Mouse (Mus musculus): ENCODE measurements around the gene 4930578G10Rik. TPM values are rescaled to one million over a fixed set of nuclear protein-coding genes. Genes with fewer than 3 reads are reported as not detected.

4930578G10Rik gene
- polyA plus RNA-seq, 1 experiment from 2014 or later, result 0.55 TPM

DNA sequence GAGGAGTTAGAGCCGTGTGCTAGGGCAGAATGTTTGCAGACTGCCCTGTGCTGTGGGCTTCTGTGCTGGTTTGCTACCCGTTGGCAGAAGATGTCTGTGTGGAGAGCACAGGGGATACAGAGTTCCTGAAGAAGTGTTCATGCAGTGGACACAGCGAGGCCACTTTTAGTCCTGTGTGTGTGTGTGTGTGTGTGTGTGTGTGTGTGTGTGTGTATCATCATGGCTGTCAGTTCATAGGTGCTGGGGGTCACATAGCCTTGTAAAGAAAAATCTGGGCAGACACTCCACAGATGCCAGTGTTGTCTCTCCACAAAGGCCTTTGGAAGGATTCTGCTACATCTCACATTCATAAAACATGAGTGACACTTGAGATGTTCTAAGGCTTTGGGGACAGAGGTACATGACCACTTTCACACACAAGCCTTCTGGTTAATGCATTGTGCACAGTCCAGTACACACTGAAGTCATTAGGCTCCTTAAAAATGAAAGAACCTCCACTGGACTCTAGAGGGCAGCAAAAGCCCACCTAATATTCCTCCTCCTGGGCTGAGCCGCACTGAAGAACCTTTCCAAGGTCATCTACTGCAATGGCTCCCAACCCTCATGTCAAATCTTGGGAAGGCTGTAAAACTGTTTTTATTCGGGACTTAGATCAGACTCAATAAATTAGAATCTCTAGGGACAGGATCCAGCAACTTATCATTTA is 141.4 kb downstream of the 4930578G10Rik start:
- Histone ChIP-seq H3K4me1 (replicated peaks) (no peaks in the 10 kb centered on the region), H3K9ac (replicated peaks) (no peak overlapping the region), H3K4me2 (replicated peaks) (no peak overlapping the region), H3K27me3 (no peaks in the 10 kb centered on the region), H3K27ac (no peak overlapping the region), H3K9me3 (no peaks in the 10 kb centered on the region), H3K36me3 (no peaks in the 10 kb centered on the region), H3K4me3 (replicated peaks) (no peak overlapping the region)
- ATAC-seq, result peak; percentile 90
- WGBS, result 36% methylated on average over 5 of the region's 5 CpGs

DNA sequence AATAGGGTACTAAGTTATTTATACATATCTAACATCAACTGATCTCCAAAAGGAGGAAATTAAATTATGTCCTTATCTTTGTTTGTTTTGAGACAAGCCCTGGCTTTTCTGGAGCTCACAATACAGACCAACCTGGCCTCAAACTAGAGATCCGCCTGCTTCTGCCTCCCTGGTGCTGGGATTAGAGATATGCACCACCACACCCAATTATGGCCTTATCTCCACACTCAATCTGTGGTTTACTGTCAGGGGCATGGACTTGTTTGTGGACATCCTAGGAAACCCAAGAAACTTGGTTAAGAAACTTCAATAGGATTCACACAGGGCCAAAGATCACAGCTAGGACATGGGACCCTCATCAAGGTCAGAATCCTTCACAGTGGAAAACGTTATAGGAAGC is 142.3 kb downstream of the 4930578G10Rik start:
- no peak for ATAC-seq

DNA sequence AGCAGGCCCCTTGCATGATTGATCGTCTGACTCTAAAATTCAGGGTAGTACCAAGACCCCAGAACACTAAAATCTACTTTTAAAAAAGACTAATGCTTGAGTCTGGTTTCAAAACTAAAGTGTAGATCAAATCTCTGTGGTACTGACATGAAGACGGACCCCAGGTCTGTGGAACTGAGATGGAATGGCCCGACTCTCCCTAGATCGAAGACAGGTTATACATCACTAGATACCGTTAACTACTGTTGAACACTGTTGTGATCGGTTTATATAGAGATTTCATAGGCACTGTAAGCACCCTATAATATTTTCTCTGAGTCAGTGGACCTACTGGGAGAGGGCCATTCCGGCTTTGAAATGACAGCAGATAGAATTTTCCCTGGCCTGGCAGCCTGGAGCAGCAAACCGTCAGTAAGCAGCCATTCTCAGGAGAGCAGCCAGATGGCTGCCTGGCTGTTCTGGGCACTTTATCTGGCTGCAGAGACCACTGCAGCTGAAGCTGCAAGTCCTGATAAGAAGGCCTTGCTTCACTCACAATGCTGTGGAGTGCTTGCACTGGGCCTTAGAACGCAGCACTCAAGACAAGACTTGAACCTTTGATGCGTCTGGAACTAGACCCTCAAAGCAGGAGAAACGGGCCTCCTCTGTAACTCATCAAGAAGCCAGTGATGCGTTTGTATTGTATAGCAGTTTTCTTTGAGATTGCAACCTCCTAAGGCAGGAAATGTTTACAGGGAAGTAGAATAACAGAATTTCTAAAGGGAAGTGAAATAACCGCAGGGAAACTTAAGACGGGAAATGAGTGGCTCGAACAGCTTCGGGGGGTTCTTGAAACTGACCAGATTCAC is 144.7 kb downstream of the 4930578G10Rik start:
- no peaks in the 10 kb centered on the region for H3K4me1 ChIP-seq (replicated peaks)
- no peaks in the 10 kb centered on the region for H3K27me3 ChIP-seq
- no peak overlapping the region for H3K4me3 ChIP-seq (replicated peaks)
- H3K27ac ChIP-seq, result no peak overlapping the region
- H3K36me3 ChIP-seq, result no peaks in the 10 kb centered on the region
- WGBS, result 81% methylated on average over 16 of the region's 16 CpGs
- no peak overlapping the region for H3K4me2 ChIP-seq (replicated peaks)
- no peak for ATAC-seq
- no peak overlapping the region for H3K9ac ChIP-seq (replicated peaks)
- no peaks in the 10 kb centered on the region for H3K9me3 ChIP-seq

More for the DNA sequence above, 142.3 kb downstream of the 4930578G10Rik start:
- Histone ChIP-seq H3K4me1 (replicated peaks) (no peaks in the 10 kb centered on the region), H3K4me2 (replicated peaks) (no peak overlapping the region), H3K36me3 (no peaks in the 10 kb centered on the region), H3K4me3 (replicated peaks) (no peak overlapping the region), H3K27ac (no peak overlapping the region), H3K27me3 (no peaks in the 10 kb centered on the region), H3K9ac (replicated peaks) (no peak overlapping the region), H3K9me3 (no peaks in the 10 kb centered on the region)
- 78% methylated on average over 2 of the region's 2 CpGs for WGBS

DNA sequence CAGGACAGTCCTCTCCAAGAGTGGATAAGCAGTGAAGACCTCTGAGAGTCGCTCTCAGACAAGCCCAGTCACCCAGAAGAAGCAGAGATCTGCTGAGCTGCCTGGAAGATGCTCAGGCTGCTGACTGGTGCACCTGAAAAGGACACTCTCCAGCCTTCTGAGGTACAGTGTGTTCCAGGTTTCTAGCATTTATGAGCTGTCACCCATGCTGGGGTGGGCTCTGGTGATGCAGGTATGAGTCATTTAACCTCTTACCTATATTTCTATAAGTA is 145.3 kb downstream of the 4930578G10Rik start:
- Histone ChIP-seq H3K27ac (no peak overlapping the region), H3K9me3 (no peaks in the 10 kb centered on the region), H3K4me3 (replicated peaks) (no peak overlapping the region), H3K27me3 (no peaks in the 10 kb centered on the region), H3K36me3 (no peaks in the 10 kb centered on the region), H3K4me1 (replicated peaks) (no peaks in the 10 kb centered on the region), H3K4me2 (replicated peaks) (no peak overlapping the region), H3K9ac (replicated peaks) (no peak overlapping the region)
- ATAC-seq, result no peak
- 52% methylated on average over 1 of the region's 1 CpGs for WGBS

DNA sequence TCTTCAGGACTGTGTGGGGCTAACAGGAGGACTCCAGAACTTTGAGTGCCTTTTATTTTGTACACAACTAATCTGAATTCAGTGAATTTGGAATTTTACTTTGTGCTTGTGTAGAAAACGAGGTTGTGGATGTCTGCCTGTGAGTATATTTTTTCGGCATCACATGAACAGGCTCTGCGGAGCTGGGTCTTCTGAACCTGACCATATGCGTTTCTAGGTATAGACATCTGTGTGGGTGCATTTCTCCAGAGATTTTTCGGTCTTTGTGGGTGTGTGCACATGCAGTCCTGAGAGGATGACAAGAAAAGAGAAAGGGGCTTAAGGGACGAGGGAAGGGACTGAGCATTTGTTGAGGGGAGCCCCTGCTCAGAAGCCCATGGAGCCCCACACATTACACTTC is 151.6 kb downstream of the 4930578G10Rik start:
- WGBS, result 87% methylated on average over 6 of the region's 6 CpGs
- H3K4me3 ChIP-seq (replicated peaks), result no peak overlapping the region
- no peak overlapping the region for H3K9ac ChIP-seq (replicated peaks)
- H3K27ac ChIP-seq, result no peak overlapping the region
- H3K36me3 ChIP-seq, result no peaks in the 10 kb centered on the region
- ATAC-seq, result no peak
- no peaks in the 10 kb centered on the region for H3K4me1 ChIP-seq (replicated peaks)
- H3K4me2 ChIP-seq (replicated peaks), result no peak overlapping the region
- no peaks in the 10 kb centered on the region for H3K27me3 ChIP-seq
- H3K9me3 ChIP-seq, result no peaks in the 10 kb centered on the region

DNA sequence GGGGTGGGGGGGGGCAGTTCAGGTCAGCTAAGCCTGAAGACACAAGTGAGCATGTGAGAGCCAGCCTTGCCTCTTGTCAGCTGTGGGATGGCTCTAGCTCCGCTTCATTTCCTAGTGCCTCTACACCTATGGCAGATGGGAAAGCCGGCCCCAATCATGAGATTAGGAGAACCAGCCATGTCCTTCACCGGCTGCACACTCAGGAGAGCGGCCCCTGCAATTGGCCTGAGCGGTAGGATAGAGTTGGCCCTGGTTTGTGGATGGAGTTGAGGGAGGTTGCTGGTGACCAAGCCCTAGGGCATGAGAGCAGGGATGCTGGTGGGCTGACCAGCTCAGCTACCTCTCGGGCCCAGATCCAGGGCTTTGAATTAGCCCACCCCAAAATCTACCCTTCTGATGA is 153.5 kb downstream of the 4930578G10Rik start:
- WGBS, result 91% methylated on average over 6 of the region's 6 CpGs
- H3K4me3 ChIP-seq (replicated peaks), result no peak overlapping the region

DNA sequence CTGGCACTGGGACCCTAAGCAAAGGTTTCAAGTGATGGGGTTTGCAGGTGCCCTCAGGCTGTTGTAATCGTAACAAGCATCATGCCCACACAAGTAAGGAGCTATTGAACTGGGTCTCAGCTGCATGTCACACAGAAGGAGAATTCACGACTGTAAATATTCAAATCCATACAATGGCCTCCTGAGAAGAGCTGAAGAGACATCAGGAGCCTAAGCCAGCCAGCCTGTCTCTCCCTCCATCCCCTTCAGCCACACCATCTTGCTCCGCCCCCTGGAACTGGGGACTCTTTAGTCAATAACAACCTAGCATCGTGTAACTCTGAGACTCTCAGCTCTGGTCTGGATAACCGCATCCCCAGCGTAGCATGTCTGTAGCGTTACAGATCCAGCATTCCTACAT is 155.8 kb downstream of the 4930578G10Rik start:
- Histone ChIP-seq H3K9ac (replicated peaks) (no peak overlapping the region), H3K4me2 (replicated peaks) (no peak overlapping the region), H3K4me3 (replicated peaks) (no peak overlapping the region), H3K4me1 (replicated peaks) (0 out of 2 replicates have a peak, but pooled peaks cover 3% of the 10 kb centered on the region), H3K27me3 (no peaks in the 10 kb centered on the region), H3K36me3 (no peaks in the 10 kb centered on the region), H3K9me3 (no peaks in the 10 kb centered on the region), H3K27ac (no peak overlapping the region)
- 64% methylated on average over 7 of the region's 7 CpGs for WGBS
- ATAC-seq, result no peak

More for the DNA sequence above, 153.5 kb downstream of the 4930578G10Rik start:
- Histone ChIP-seq H3K4me1 (replicated peaks) (no peaks in the 10 kb centered on the region), H3K4me2 (replicated peaks) (no peak overlapping the region), H3K9ac (replicated peaks) (no peak overlapping the region), H3K27me3 (no peaks in the 10 kb centered on the region), H3K36me3 (no peaks in the 10 kb centered on the region), H3K9me3 (no peaks in the 10 kb centered on the region), H3K27ac (no peak overlapping the region)
- ATAC-seq, result no peak

DNA sequence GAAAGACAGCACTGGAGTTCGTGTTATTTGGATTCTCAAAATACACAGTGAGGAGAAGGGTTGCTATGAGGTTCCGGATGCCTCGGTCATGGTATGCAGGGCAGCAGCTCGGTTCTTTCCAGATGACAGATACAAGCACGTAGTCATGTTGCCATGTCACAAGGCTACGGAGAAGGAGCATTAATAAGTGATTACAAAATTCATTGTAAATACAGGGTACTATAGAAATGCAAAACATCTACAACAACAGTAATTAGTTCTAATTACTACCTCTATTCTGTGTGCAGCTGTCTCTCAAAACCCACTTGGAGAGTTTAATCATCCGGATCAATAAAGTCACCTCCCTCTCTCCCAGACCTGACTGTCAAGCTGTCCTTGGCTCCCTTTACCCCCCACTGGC is 159.8 kb downstream of the 4930578G10Rik start:
- no peak for ATAC-seq
- Histone ChIP-seq H3K9ac (replicated peaks) (no peak overlapping the region), H3K27ac (no peak overlapping the region), H3K36me3 (no peaks in the 10 kb centered on the region), H3K4me2 (replicated peaks) (no peak overlapping the region), H3K4me3 (replicated peaks) (no peak overlapping the region), H3K4me1 (replicated peaks) (peaks cover 3% of the 10 kb centered on the region; the same call in 1 of the 2 replicates), H3K27me3 (no peaks in the 10 kb centered on the region), H3K9me3 (no peaks in the 10 kb centered on the region)
- 54% methylated on average over 7 of the region's 7 CpGs for WGBS

Other genes with a start within 250 kb of the 4930578G10Rik start
- not detected in 2 replicates for gene Fam205a2, start 207.4 kb upstream of the 4930578G10Rik start, polyA plus RNA-seq (2015; fragmentation: Nextera tagmentation; extraction: Ambion mirVana)
- not detected in 2 replicates for gene Gm10591, start 123.3 kb upstream of the 4930578G10Rik start, polyA plus RNA-seq (2015; fragmentation: Nextera tagmentation; extraction: Ambion mirVana)
- gene Gm2564, start 105.8 kb upstream of the 4930578G10Rik start, polyA plus RNA-seq (2015; fragmentation: Nextera tagmentation; extraction: Ambion mirVana), result not detected in 2 replicates
- gene Ccl27b, start 80.3 kb upstream of the 4930578G10Rik start, polyA plus RNA-seq (2015; fragmentation: Nextera tagmentation; extraction: Ambion mirVana), result not detected in 2 replicates
- gene Il11ra2, start 73.7 kb upstream of the 4930578G10Rik start, polyA plus RNA-seq (2015; fragmentation: Nextera tagmentation; extraction: Ambion mirVana), result not detected in 2 replicates
- 0.45 TPM in 1 of 2 replicates, not detected in the other for gene Ccl19, start 21.0 kb downstream of the 4930578G10Rik start, polyA plus RNA-seq (2015; fragmentation: Nextera tagmentation; extraction: Ambion mirVana)
- gene Ccl21a, start 38.4 kb downstream of the 4930578G10Rik start, polyA plus RNA-seq (2015; fragmentation: Nextera tagmentation; extraction: Ambion mirVana), result 0.63 TPM in 1 of 2 replicates, not detected in the other
- 0.08 TPM in 1 of 2 replicates, not detected in the other for gene Fam205a1, start 118.3 kb downstream of the 4930578G10Rik start, polyA plus RNA-seq (2015; fragmentation: Nextera tagmentation; extraction: Ambion mirVana)
- 0.35 and 0.43 TPM in 2 replicates for gene Gm12394, start 121.2 kb downstream of the 4930578G10Rik start, polyA plus RNA-seq (2015; fragmentation: Nextera tagmentation; extraction: Ambion mirVana)
- 1.2 and 1.7 TPM in 2 replicates for gene Fam205c, start 138.7 kb downstream of the 4930578G10Rik start, polyA plus RNA-seq (2015; fragmentation: Nextera tagmentation; extraction: Ambion mirVana)
- 14.8 and 15.2 TPM in 2 replicates for gene Phf24, start 181.1 kb downstream of the 4930578G10Rik start, polyA plus RNA-seq (2015; fragmentation: Nextera tagmentation; extraction: Ambion mirVana)
- gene Dnajb5, start 214.3 kb downstream of the 4930578G10Rik start, polyA plus RNA-seq (2015; fragmentation: Nextera tagmentation; extraction: Ambion mirVana), result 45.9 and 58.2 TPM in 2 replicates
- gene 1700022I11Rik, start 234.1 kb downstream of the 4930578G10Rik start, polyA plus RNA-seq (2015; fragmentation: Nextera tagmentation; extraction: Ambion mirVana), result 0.49 and 0.50 TPM in 2 replicates

Measured in midbrain, embryonic 13.5 days (tissue).